Mouse (Mus musculus): ENCODE measurements around the gene Intu. TPM values are rescaled to one million over a fixed set of nuclear protein-coding genes. Genes with fewer than 3 reads are reported as not detected.

The Intu gene
- 0.97 and 1.5 TPM in 2 replicates for polyA plus RNA-seq (2015; fragmentation: Nextera tagmentation; extraction: Ambion mirVana)

GRCm38 (mm10) chr3:40531286-40532141 lies at the start of gene Intu:
Gene Intu (plus strand): TSS chr3:40531286.

GRCm38 (mm10) chr3:40708655-40709054 lies 177.6 kb downstream of the Intu start, which contains the start of gene Slc25a31:
Gene Slc25a31 (plus strand): TSS chr3:40708855.

DNA sequence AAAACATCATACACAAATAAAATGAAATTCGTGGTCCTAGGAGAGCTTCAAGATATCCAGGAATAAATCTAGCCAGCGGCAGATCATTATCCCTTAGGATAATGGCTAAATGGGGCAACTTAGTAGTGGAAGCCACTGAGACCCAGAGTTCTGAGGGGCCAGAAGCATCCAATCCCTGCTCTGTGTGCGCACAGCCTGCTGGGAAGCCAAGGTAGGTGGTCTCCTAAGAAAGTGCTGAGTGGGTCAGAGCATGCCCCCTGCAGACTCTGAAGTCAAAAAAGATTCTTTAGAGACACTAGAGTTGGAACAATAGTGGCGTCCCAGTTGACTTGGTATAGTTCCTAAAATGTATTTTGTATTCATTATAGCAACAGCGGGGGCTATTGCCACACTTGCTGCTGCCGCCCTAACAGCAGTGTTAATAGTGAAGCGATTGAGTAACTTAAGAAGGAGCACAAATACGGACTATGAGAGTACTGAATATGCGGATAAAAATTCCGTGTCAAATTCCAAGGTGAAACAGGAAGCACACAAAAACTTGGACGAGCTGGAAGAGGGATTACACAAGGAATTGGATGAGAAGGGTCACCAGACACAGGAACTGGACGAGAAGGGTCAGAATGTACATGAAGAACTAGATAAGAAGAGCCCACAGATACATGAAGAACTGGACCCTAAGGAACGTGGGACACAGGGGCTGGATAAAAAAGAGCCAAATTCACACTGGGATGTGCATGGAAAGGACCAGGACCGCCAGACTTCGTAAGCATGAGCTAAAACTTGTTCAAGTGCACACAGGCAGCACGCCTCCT lies 213.1 kb downstream of the Intu start, which contains the start of gene Hspa4l:
Hspa4l (plus strand) TSS at position 472 of the 812 bp plus-strand sequence.

Small RNAs within 50 kb of the gene (microRNA-seq; reads per million reads assigned to microRNA genes)
- not detected for gene Gm23810

Other genes with a start within 250 kb of the Intu start
- gene Slc25a31, start 177.6 kb downstream of the Intu start, polyA plus RNA-seq (2015; fragmentation: Nextera tagmentation; extraction: Ambion mirVana): 0.17 and 0.35 TPM in 2 replicates
- 7.7 and 9.2 TPM in 2 replicates for gene Hspa4l, start 213.2 kb downstream of the Intu start, polyA plus RNA-seq (2015; fragmentation: Nextera tagmentation; extraction: Ambion mirVana)